Mouse (Mus musculus) liver, embryonic 15.5 days (tissue): ENCODE data around the gene Hist1h3g. TPM values are rescaled to one million over a fixed set of nuclear protein-coding genes. Genes with fewer than 3 reads are reported as not detected.
"Not testable (repeated sequence)": the region's sequence is repeated elsewhere in the genome, so short reads cannot be mapped to it uniquely, and the experiment has no call there.

Experiments
- ATAC-seq: fragments of 200-750 bp; cut with Nextera tagmentation; 2 replicates; pipeline ENCODE4 v1.8.0; 2017; ENCODE audit warnings: moderate number of reproducible peaks, mild to moderate bottlenecking, moderate library complexity; ENCODE audit not compliant: insufficient read depth
- H3K27ac ChIP-seq: fragments of 300-500 bp; sonication (generic); replicated peaks from 2 replicates; pipeline ENCODE4 v1.5.1; 2015; ENCODE audit warnings: mild to moderate bottlenecking, inconsistent platforms
- H3K27me3 ChIP-seq: fragments of 300-500 bp; sonication (generic); 2 replicates; pipeline ENCODE4 v1.6.1; 2015; ENCODE audit warnings: mild to moderate bottlenecking, inconsistent platforms
- H3K36me3 ChIP-seq: fragments of 300-500 bp; sonication (generic); replicated peaks from 2 replicates; pipeline ENCODE4 v1.6.1; 2015; ENCODE audit warnings: moderate library complexity, mild to moderate bottlenecking, inconsistent platforms
- H3K4me1 ChIP-seq: fragments of 300-500 bp; sonication (generic); replicated peaks from 2 replicates; pipeline ENCODE4 v1.6.1; 2015; ENCODE audit warnings: inconsistent platforms
- H3K4me2 ChIP-seq: fragments of 300-500 bp; sonication (generic); 2 replicates; pipeline ENCODE4 v1.6.1; 2015; ENCODE audit warnings: moderate library complexity, mild to moderate bottlenecking, inconsistent platforms
- H3K4me3 ChIP-seq: fragments of 300-500 bp; sonication (generic); replicated peaks from 2 replicates; pipeline ENCODE4 v1.5.1; 2015; ENCODE audit warnings: mild to moderate bottlenecking, inconsistent platforms
- H3K9ac ChIP-seq: fragments of 300-500 bp; sonication (generic); 2 replicates; pipeline ENCODE4 v1.6.1; 2015; ENCODE audit warnings: moderate library complexity, mild to moderate bottlenecking, inconsistent platforms
- H3K9me3 ChIP-seq: fragments of 300-500 bp; sonication (generic); replicated peaks from 2 replicates; pipeline ENCODE4 v1.6.1; 2016; ENCODE audit warnings: inconsistent platforms
- WGBS: fragments of 180-500 bp; shearing (Covaris S2); methylation state at CpG from one replicate; pipeline ENCODE4 v1.1.7; 2015; ENCODE audit warnings: mixed read lengths; ENCODE audit not compliant: insufficient replicate concordance; 5-methylcytosine and 5-hydroxymethylcytosine counted together
- polyA plus RNA-seq: library from polyadenylated mRNA; unstranded; fragments of >200 nt; fragmentation: Nextera tagmentation; extraction: Ambion mirVana; gene quantifications from 2 replicates; pipeline ENCODE4 v1.2.1, GENCODE M21; 2015

The Hist1h3g gene
- polyA plus RNA-seq, 1 experiment from 2014 or later: 9.4 TPM

DNA sequence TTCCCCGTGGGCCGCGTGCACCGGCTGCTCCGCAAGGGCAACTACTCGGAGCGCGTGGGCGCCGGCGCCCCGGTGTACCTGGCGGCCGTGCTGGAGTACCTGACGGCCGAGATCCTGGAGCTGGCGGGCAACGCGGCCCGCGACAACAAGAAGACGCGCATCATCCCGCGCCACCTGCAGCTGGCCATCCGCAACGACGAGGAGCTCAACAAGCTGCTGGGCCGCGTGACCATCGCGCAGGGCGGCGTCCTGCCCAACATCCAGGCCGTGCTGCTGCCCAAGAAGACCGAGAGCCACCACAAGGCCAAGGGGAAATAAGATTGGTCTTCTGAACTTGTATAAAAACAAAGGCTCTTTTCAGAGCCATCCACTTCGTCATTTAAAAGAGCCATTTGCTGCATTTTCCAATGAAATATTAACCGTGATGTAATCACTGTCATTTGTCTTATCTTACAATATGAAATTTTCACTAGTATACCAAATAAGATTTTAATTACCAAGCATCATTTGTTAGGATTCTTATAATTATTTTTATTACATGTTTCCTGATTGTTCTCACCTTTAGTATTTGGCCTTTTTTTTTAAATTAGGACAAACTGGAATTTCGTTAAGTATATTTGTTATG, 39.4 kb downstream of the Hist1h3g start:
- Histone ChIP-seq H3K27ac (peak overlapping the region; percentile 98), H3K4me1 (peaks cover 37% of the 10 kb centered on the region), H3K4me3 (peak overlapping the region; percentile 64), H3K9ac (peak overlapping the region; percentile 45), H3K4me2 (peak overlapping the region; percentile 81)
- not testable (repeated sequence) for H3K36me3 ChIP-seq, H3K9me3 ChIP-seq, H3K27me3 ChIP-seq, ATAC-seq
- 0% methylated on average over 10 of the region's 39 CpGs for WGBS

GRCm38 (mm10) chr13:23575271-23575851, 40.1 kb downstream of the Hist1h3g start, which contains the start of gene Hist1h3d:
TSS of gene Hist1h3d (plus strand) at chr13:23575763.
- peaks cover 37% of the 10 kb centered on the region for H3K4me1 ChIP-seq
- no peaks in the 10 kb centered on the region for H3K9me3 ChIP-seq
- no peaks in the 10 kb centered on the region for H3K27me3 ChIP-seq
- peak within 1 kb of the TSS; percentile 96 for H3K27ac ChIP-seq
- ATAC-seq: peak; percentile 17
- peak within 1 kb of the TSS; percentile 77 for H3K4me2 ChIP-seq
- H3K9ac ChIP-seq: peak within 1 kb of the TSS; percentile 77
- peak within 1 kb of the TSS; percentile 64 for H3K4me3 ChIP-seq
- WGBS: under 1% methylated on average over 18 of the region's 18 CpGs
- H3K36me3 ChIP-seq: no peaks in the 10 kb centered on the region

- H3K36me3 ChIP-seq, ATAC-seq, H3K9me3 ChIP-seq, H3K27me3 ChIP-seq: not testable (repeated sequence)
- peaks cover 42% of the 10 kb centered on the region for H3K4me1 ChIP-seq
- peak overlapping the region; percentile 64 for H3K4me3 ChIP-seq
- peak overlapping the region; percentile 96 for H3K27ac ChIP-seq
- under 1% methylated on average over 14 of the region's 40 CpGs for WGBS
- H3K9ac ChIP-seq: peak overlapping the region; percentile 77
- H3K4me2 ChIP-seq: peak overlapping the region; percentile 77
These were observed 40.7 kb downstream of the Hist1h3g start for GRCm38 (mm10) chr13:23575864-23576313.

DNA sequence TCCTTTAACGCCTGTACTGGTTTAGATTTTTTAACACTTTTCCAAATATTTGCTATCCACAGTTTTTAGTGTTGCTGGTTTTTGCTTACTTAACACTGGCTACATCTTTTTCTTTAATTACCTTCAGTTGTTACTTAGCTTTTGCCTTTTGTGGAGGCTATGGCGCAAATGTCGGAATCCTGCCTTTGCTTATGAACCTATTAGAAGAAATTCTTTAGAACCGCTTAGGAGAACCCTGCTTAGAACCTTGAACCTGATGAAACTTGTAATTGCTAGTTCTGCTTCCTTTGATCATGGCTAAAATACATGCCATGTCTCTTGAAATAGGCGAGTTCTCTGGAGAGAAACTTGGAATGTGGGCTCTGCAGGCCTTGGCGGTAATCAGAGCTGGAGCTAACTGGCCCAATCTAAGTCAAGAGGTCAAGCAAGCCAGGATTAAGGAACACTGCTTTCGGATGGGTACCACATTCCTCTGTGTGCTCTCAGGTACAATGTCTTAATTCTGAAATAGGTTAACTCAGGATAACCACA, 41.2 kb downstream of the Hist1h3g start:
- H3K4me2 ChIP-seq: peak overlapping the region; percentile 77
- no peaks in the 10 kb centered on the region for H3K36me3 ChIP-seq
- peak overlapping the region; percentile 96 for H3K27ac ChIP-seq
- peak overlapping the region; percentile 64 for H3K4me3 ChIP-seq
- no peaks in the 10 kb centered on the region for H3K9me3 ChIP-seq
- H3K27me3 ChIP-seq: no peaks in the 10 kb centered on the region
- H3K9ac ChIP-seq: peak overlapping the region; percentile 77
- ATAC-seq: no peak
- H3K4me1 ChIP-seq: peaks cover 47% of the 10 kb centered on the region
- 6% methylated on average over 7 of the region's 7 CpGs for WGBS

DNA sequence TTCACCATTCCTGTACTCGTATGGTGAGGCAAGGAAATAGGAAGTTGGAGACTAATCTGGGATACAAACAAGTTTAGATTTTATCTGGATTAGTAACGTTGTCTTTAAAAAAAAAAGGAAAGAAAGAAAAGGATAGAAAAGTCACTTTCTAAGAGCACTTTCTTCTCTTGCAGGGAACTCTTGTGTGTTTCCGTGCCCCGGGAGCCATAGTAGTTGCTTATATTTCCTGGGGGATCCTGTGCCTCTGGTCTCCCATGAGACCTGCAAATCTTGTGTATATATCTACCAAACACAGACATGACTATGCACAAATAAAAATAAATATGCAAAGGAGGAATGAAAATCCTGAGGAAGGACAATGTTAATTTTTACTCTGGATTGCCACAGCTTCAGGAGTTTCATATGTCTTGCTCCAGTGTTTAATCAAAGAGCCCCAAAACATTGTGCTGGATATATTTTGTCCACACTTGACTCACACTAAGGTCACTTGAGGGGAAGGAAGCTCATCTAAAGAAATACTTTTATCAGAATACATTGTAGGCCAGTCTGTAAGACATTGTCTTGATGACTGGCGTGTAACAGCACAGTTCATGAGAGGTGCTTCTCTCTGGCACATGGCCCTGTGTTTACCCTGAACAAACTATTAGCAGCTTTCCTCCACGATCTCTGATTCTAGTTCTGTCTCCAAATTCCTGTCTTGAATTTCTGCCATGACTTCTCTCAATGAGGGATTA, 41.9 kb downstream of the Hist1h3g start:
- H3K9ac ChIP-seq: peak overlapping the region; percentile 77
- H3K27ac ChIP-seq: peak overlapping the region; percentile 96

DNA sequence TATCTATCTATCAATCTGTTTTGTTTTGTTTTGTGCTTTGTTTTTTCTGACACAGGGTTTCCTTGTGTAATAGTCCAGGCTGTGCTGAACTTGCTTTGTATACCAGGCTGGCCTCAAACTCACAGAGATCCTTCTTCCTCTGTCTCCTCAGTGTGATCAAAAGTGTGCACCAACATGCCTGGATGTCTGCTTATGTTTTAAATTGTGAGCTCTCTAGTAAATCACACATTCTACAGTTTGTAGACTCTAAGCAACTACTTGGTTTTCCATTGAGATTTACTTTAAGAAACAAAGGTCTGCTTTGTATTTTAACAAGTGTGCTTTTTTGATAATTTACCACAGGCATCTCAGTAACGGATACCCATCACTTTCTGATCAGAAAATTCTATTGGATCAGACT, 42.6 kb downstream of the Hist1h3g start:
- Histone ChIP-seq H3K27me3 (no peaks in the 10 kb centered on the region), H3K27ac (peak overlapping the region; percentile 96), H3K4me3 (peak overlapping the region; percentile 27), H3K36me3 (no peaks in the 10 kb centered on the region), H3K4me2 (peak overlapping the region; percentile 77), H3K9ac (peak overlapping the region; percentile 46), H3K4me1 (peaks cover 56% of the 10 kb centered on the region), H3K9me3 (no peaks in the 10 kb centered on the region)
- WGBS: 77% methylated on average over 1 of the region's 1 CpGs
- no peak for ATAC-seq

More for the DNA sequence above, 41.9 kb downstream of the Hist1h3g start:
- Histone ChIP-seq H3K4me2 (peak overlapping the region; percentile 77), H3K36me3 (no peaks in the 10 kb centered on the region), H3K9me3 (no peaks in the 10 kb centered on the region), H3K4me1 (peaks cover 52% of the 10 kb centered on the region), H3K4me3 (peak overlapping the region; percentile 64), H3K27me3 (no peaks in the 10 kb centered on the region)
- ATAC-seq: no peak
- WGBS: 29% methylated on average over 6 of the region's 6 CpGs

GRCm38 (mm10) chr13:23581408-23582218, 46.4 kb downstream of the Hist1h3g start, which contains the start of gene Hist1h4d:
TSS of gene Hist1h4d (plus strand) at chr13:23581598.
- under 1% methylated on average over 43 of the region's 43 CpGs for WGBS
- ATAC-seq: peak; percentile 80
- Histone ChIP-seq H3K27ac (peak within 1 kb of the TSS; percentile 97), H3K9ac (peak within 1 kb of the TSS; percentile 78), H3K27me3 (no peaks in the 10 kb centered on the region), H3K9me3 (no peaks in the 10 kb centered on the region), H3K36me3 (no peaks in the 10 kb centered on the region), H3K4me1 (peaks cover 65% of the 10 kb centered on the region), H3K4me2 (peak within 1 kb of the TSS; percentile 74), H3K4me3 (peak within 1 kb of the TSS; percentile 60)

- Histone ChIP-seq H3K4me2 (peak overlapping the region; percentile 74), H3K9ac (peak overlapping the region; percentile 78), H3K9me3 (no peaks in the 10 kb centered on the region), H3K4me3 (peak overlapping the region; percentile 60), H3K36me3 (no peaks in the 10 kb centered on the region), H3K27ac (peak overlapping the region; percentile 97), H3K4me1 (peaks cover 63% of the 10 kb centered on the region), H3K27me3 (no peaks in the 10 kb centered on the region)
- peak; percentile 1; the same call in 1 of the 2 replicates for ATAC-seq
- WGBS: 7% methylated on average over 6 of the region's 6 CpGs
These were observed 47.2 kb downstream of the Hist1h3g start for GRCm38 (mm10) chr13:23582219-23583056.

GRCm38 (mm10) chr13:23583387-23584068, 48.3 kb downstream of the Hist1h3g start:
- no peak for ATAC-seq
- peak overlapping the region; percentile 60 for H3K4me3 ChIP-seq
- H3K9ac ChIP-seq: peak overlapping the region; percentile 78

More at GRCm38 (mm10) chr13:23583387-23584068, 48.3 kb downstream of the Hist1h3g start:
- Histone ChIP-seq H3K27ac (peak overlapping the region; percentile 97), H3K4me1 (peaks cover 62% of the 10 kb centered on the region), H3K36me3 (no peaks in the 10 kb centered on the region), H3K4me2 (peak overlapping the region; percentile 74), H3K27me3 (no peaks in the 10 kb centered on the region), H3K9me3 (no peaks in the 10 kb centered on the region)
